In the genomic region with DNA sequence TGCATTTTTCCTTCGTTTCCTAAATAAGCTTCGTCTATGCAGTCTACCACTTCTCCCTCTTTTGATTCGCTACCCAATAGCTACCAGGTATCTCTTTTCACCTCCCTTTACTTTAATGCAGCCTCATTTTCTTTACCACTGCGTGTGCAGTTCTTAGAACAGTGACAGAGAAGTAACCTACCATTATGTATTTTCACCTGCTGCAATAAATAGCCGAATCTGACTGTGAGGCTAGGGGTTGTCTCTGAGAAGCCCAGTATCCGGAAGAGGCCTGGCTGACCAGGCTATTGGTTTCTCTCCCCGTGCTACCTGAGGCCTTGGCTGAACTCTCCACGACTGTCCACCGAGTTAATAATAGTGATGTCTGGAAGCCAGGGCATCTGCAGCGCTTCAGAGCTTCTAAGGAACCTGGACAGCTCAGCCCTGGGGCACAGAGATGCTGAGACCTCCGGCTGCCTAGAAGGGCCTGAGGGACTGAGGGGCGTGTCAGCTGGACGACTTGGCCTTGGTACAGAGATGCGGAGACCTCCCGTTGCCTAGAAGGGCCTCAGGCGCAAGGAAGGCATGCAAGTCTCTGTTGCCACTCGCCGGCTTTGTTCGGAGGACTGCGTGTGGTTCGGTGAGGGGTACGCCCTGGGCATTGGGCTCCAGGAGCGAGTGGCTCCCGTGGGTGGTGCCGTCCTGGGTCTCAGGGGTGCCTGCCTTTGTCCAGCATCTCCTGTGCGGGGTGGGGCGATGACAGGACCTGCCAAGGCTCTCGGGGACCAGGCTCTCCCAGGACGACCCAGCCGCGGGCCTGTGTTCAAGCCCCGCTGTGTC, we compare ENCODE assay signal across 7 mouse cellular contexts. TPM values are rescaled to one million over a fixed set of nuclear protein-coding genes. Genes with fewer than 3 reads are reported as not detected.
DNase-seq lines count a peak whose midpoint lies in the region; ATAC-seq lines count a peak whose summit lies in the region.

No protein-coding gene starts in this region.

- peaks cover 12% of the 10 kb centered on the region for H3K9me3 ChIP-seq in embryonic facial prominence, embryonic 10.5 days
- H3K9me3 ChIP-seq in intestine, embryonic 16.5 days (ENCODE audit: control insufficient read depth, low read length), result no peaks in the 10 kb centered on the region
- 0 out of 2 replicates have a peak, but pooled peaks cover under 1% of the 10 kb centered on the region for H3K9me3 ChIP-seq in limb, embryonic 10.5 days (replicated peaks)
- peaks cover 5% of the 10 kb centered on the region; the same call in 1 of the 2 replicates for H3K9me3 ChIP-seq in midbrain, embryonic 10.5 days (replicated peaks)

- H3K4me3 ChIP-seq in embryonic facial prominence, embryonic 10.5 days, result peak overlapping the region; percentile 66
- peak overlapping the region; percentile 61 for H3K4me3 ChIP-seq in intestine, embryonic 16.5 days (ENCODE audit: low read length)
- peak overlapping the region; percentile 62 for H3K4me3 ChIP-seq in limb, embryonic 10.5 days
- H3K4me3 ChIP-seq in midbrain, embryonic 10.5 days, result peak overlapping the region; percentile 74

- 14% methylated on average over 32 of the region's 32 CpGs for WGBS in embryonic facial prominence, embryonic 10.5 days
- 13% methylated on average over 32 of the region's 32 CpGs for WGBS in intestine, embryonic 16.5 days
- WGBS in limb, embryonic 10.5 days, result 16% methylated on average over 32 of the region's 32 CpGs
- WGBS in midbrain, embryonic 10.5 days, result 14% methylated on average over 32 of the region's 32 CpGs

- H3K27me3 ChIP-seq in embryonic facial prominence, embryonic 10.5 days (replicated peaks; ENCODE audit: low read depth, poor library complexity, severe bottlenecking), result no peaks in the 10 kb centered on the region
- no peaks in the 10 kb centered on the region for H3K27me3 ChIP-seq in intestine, embryonic 16.5 days (replicated peaks; ENCODE audit: control insufficient read depth, insufficient read depth, low read length)
- no peaks in the 10 kb centered on the region for H3K27me3 ChIP-seq in limb, embryonic 10.5 days (ENCODE audit: low read depth, poor library complexity, severe bottlenecking)
- H3K27me3 ChIP-seq in midbrain, embryonic 10.5 days (ENCODE audit: low read depth, poor library complexity, severe bottlenecking), result no peaks in the 10 kb centered on the region

- peak; percentile 91 for DNase-seq in brain, adult 2 months (ENCODE audit: low read depth, low spot score)
- peak; percentile 86 for DNase-seq in embryonic facial prominence, embryonic 10.5 days (ENCODE audit: low spot score)
- DNase-seq in gastrocnemius, postnatal 4 days (ENCODE audit: low spot score in 2 of 2), result peak; percentile 33 to 72
- peak; percentile 81 for DNase-seq in limb, embryonic 10.5 days (ENCODE audit: low spot score)
- DNase-seq in midbrain, embryonic 10.5 days (ENCODE audit: low spot score), result peak; percentile 87
- DNase-seq in skeletal muscle tissue, adult 2 months (ENCODE audit: low read depth, low spot score), result peak; percentile 30

- ATAC-seq in intestine, embryonic 16.5 days, result peak; percentile 94

- H3K4me2 ChIP-seq in intestine, embryonic 16.5 days (ENCODE audit: low read depth, low read length), result peak overlapping the region; percentile 81

- peak overlapping the region; percentile 73 for H3K9ac ChIP-seq in intestine, embryonic 16.5 days (ENCODE audit: low read depth, low read length)

- peaks cover 30% of the 10 kb centered on the region for H3K36me3 ChIP-seq in embryonic facial prominence, embryonic 10.5 days (replicated peaks)
- no peaks in the 10 kb centered on the region for H3K36me3 ChIP-seq in intestine, embryonic 16.5 days (ENCODE audit: control insufficient read depth, insufficient read depth, low read length)
- H3K36me3 ChIP-seq in limb, embryonic 10.5 days, result peaks cover 27% of the 10 kb centered on the region
- peaks cover 31% of the 10 kb centered on the region for H3K36me3 ChIP-seq in midbrain, embryonic 10.5 days

- H3K27ac ChIP-seq in embryonic facial prominence, embryonic 10.5 days (replicated peaks), result peak overlapping the region; percentile 84
- no peak overlapping the region for H3K27ac ChIP-seq in intestine, embryonic 16.5 days (ENCODE audit: low read length)
- H3K27ac ChIP-seq in limb, embryonic 10.5 days, result peak overlapping the region; percentile 88
- H3K27ac ChIP-seq in midbrain, embryonic 10.5 days (replicated peaks), result peak overlapping the region; percentile 92

- H3K4me1 ChIP-seq in embryonic facial prominence, embryonic 10.5 days, result peaks cover 10% of the 10 kb centered on the region; the same call in 1 of the 2 replicates
- H3K4me1 ChIP-seq in intestine, embryonic 16.5 days (ENCODE audit: control insufficient read depth, insufficient read depth, low read length), result no peaks in the 10 kb centered on the region
- peaks cover 9% of the 10 kb centered on the region for H3K4me1 ChIP-seq in limb, embryonic 10.5 days
- H3K4me1 ChIP-seq in midbrain, embryonic 10.5 days, result peaks cover 14% of the 10 kb centered on the region

RNA-seq across cellular contexts. Expression of a gene that starts 17.4 kb away (rescaled TPM):
- polyA plus RNA-seq in embryonic facial prominence, embryonic 10.5 days (2016; fragmentation: Nextera tagmentation; extraction: Ambion mirVana), result 3.2 and 3.6 TPM in 2 replicates
- 1 to 10 TPM; 5.6 to 6.0 TPM for total RNA-seq in gastrocnemius, postnatal 4 days (2021)
- polyA plus RNA-seq in intestine, embryonic 16.5 days (2015; fragmentation: Nextera tagmentation; extraction: Ambion mirVana), result 3.7 and 4.3 TPM in 2 replicates
- 3.1 and 3.8 TPM in 2 replicates for polyA plus RNA-seq in limb, embryonic 10.5 days (2016; fragmentation: Nextera tagmentation; extraction: Ambion mirVana)
- 3.6 and 4.6 TPM in 2 replicates for polyA plus RNA-seq in midbrain, embryonic 10.5 days (2016; fragmentation: Nextera tagmentation; extraction: Ambion mirVana)

RNA-seq across cellular contexts. Expression of a gene that starts 19.9 kb away (rescaled TPM):
- polyA plus RNA-seq in embryonic facial prominence, embryonic 10.5 days (2016; fragmentation: Nextera tagmentation; extraction: Ambion mirVana), result 32.4 and 33.8 TPM in 2 replicates
- total RNA-seq in gastrocnemius, postnatal 4 days (2021), result 10 to 100 TPM; 10.6 to 11.7 TPM
- 8.9 and 10.0 TPM in 2 replicates for polyA plus RNA-seq in intestine, embryonic 16.5 days (2015; fragmentation: Nextera tagmentation; extraction: Ambion mirVana)
- 31.7 and 35.7 TPM in 2 replicates for polyA plus RNA-seq in limb, embryonic 10.5 days (2016; fragmentation: Nextera tagmentation; extraction: Ambion mirVana)
- 33.1 and 35.9 TPM in 2 replicates for polyA plus RNA-seq in midbrain, embryonic 10.5 days (2016; fragmentation: Nextera tagmentation; extraction: Ambion mirVana)

RNA-seq across cellular contexts. Expression of a gene that starts 37.1 kb away (rescaled TPM):
- 84.8 and 85.6 TPM in 2 replicates for polyA plus RNA-seq in embryonic facial prominence, embryonic 10.5 days (2016; fragmentation: Nextera tagmentation; extraction: Ambion mirVana)
- 10 to 100 TPM; 65.9 to 76.5 TPM for total RNA-seq in gastrocnemius, postnatal 4 days (2021)
- polyA plus RNA-seq in intestine, embryonic 16.5 days (2015; fragmentation: Nextera tagmentation; extraction: Ambion mirVana), result 41.3 and 41.5 TPM in 2 replicates
- polyA plus RNA-seq in limb, embryonic 10.5 days (2016; fragmentation: Nextera tagmentation; extraction: Ambion mirVana), result 66.4 and 82.5 TPM in 2 replicates
- 69.5 and 88.0 TPM in 2 replicates for polyA plus RNA-seq in midbrain, embryonic 10.5 days (2016; fragmentation: Nextera tagmentation; extraction: Ambion mirVana)

RNA-seq across cellular contexts. Expression of a gene that starts 47.9 kb away (rescaled TPM):
- 22.0 and 23.6 TPM in 2 replicates for polyA plus RNA-seq in embryonic facial prominence, embryonic 10.5 days (2016; fragmentation: Nextera tagmentation; extraction: Ambion mirVana)
- 10 to 100 TPM; 18.1 to 20.7 TPM for total RNA-seq in gastrocnemius, postnatal 4 days (2021)
- 27.6 and 28.3 TPM in 2 replicates for polyA plus RNA-seq in intestine, embryonic 16.5 days (2015; fragmentation: Nextera tagmentation; extraction: Ambion mirVana)
- 18.6 and 25.1 TPM in 2 replicates for polyA plus RNA-seq in limb, embryonic 10.5 days (2016; fragmentation: Nextera tagmentation; extraction: Ambion mirVana)
- 22.8 and 23.4 TPM in 2 replicates for polyA plus RNA-seq in midbrain, embryonic 10.5 days (2016; fragmentation: Nextera tagmentation; extraction: Ambion mirVana)

RNA-seq across cellular contexts. Expression of a gene that starts 47.9 kb away (rescaled TPM):
- polyA plus RNA-seq in embryonic facial prominence, embryonic 10.5 days (2016; fragmentation: Nextera tagmentation; extraction: Ambion mirVana), result 89.5 and 97.8 TPM in 2 replicates
- 10 to 100 TPM; 14.5 to 19.4 TPM for total RNA-seq in gastrocnemius, postnatal 4 days (2021)
- polyA plus RNA-seq in intestine, embryonic 16.5 days (2015; fragmentation: Nextera tagmentation; extraction: Ambion mirVana), result 29.7 and 34.4 TPM in 2 replicates
- 83.2 and 95.1 TPM in 2 replicates for polyA plus RNA-seq in limb, embryonic 10.5 days (2016; fragmentation: Nextera tagmentation; extraction: Ambion mirVana)
- polyA plus RNA-seq in midbrain, embryonic 10.5 days (2016; fragmentation: Nextera tagmentation; extraction: Ambion mirVana), result 88.7 and 88.9 TPM in 2 replicates

Comparison
In these comparisons a context has a peak if more than half of its experiments do, and no peak if none do; other contexts are left out.
1. DNase-seq: peak in every context shown above with its lines; median percentile 91 in brain, adult 2 months; 87 in midbrain, embryonic 10.5 days; 86 in embryonic facial prominence, embryonic 10.5 days; 81 in limb, embryonic 10.5 days; 52 in gastrocnemius, postnatal 4 days; 30 in skeletal muscle tissue, adult 2 months.